ENCODE assay signal across 10 mouse cellular contexts in the genomic region with DNA sequence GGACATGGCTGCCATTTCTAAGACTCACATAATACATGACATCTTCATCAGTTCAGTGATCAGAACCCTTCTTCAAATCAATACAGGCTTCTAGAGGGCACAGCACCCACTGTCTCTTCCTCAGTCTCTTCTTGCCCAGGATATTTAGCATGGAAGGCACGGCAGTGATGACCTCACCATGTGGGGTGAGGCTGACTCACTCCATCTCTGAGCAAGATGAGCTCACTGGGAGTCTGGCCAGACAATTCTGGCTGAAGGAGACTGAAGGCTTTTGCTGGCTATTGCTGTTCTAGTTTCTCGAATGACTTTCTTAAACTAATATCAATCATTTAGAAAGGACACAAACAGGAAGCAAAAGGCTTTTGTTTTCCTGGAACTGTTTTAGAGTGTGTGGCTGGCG.
DNase-seq lines count a peak whose midpoint lies in the region; ATAC-seq and TF ChIP-seq lines count a peak whose summit lies in the region.
"Had no signal": no experiment of that assay in that cellular context is flagged by ENCODE, and none has a peak within 500 bp of the region (broad histone marks: within the 10 kb centered on the region; RNA-seq: fewer than 3 reads in every experiment).

No protein-coding gene starts in this region.

- no peak for TF ChIP-seq CTCF in midbrain, postnatal 0 days (IDR thresholded peaks at IDR 0.05)

- no peaks in the 10 kb centered on the region for H3K27me3 ChIP-seq in heart, embryonic 12.5 days (replicated peaks)
- H3K27me3 ChIP-seq in midbrain, postnatal 0 days (ENCODE audit: insufficient read depth, low read length): no peaks in the 10 kb centered on the region

- H3K36me3 ChIP-seq in heart, embryonic 12.5 days: no peaks in the 10 kb centered on the region
- H3K36me3 ChIP-seq in midbrain, postnatal 0 days (ENCODE audit: insufficient read depth, low read length): no peaks in the 10 kb centered on the region

- H3K4me3 ChIP-seq in heart, embryonic 12.5 days: no peak overlapping the region
- no peak overlapping the region for H3K4me3 ChIP-seq in midbrain, postnatal 0 days (ENCODE audit: low read depth, low read length)

- intact Hi-C loops in heart, postnatal 36 days (cut with DNase I): no loop called here

- no peaks in the 10 kb centered on the region for H3K4me1 ChIP-seq in heart, embryonic 12.5 days (replicated peaks)
- peaks cover 3% of the 10 kb centered on the region; the same call in 1 of the 2 replicates for H3K4me1 ChIP-seq in midbrain, postnatal 0 days (ENCODE audit: insufficient read depth, low read length)

- no peak overlapping the region for H3K27ac ChIP-seq in heart, embryonic 12.5 days (ENCODE audit: poor library complexity, severe bottlenecking)
- no peak overlapping the region for H3K27ac ChIP-seq in midbrain, postnatal 0 days (ENCODE audit: low read depth, low read length)

- H3K4me2 ChIP-seq in heart, embryonic 12.5 days: no peak overlapping the region
- no peak overlapping the region for H3K4me2 ChIP-seq in midbrain, postnatal 0 days (ENCODE audit: low read depth, low read length, poor library complexity, severe bottlenecking)

- H3K9ac ChIP-seq in heart, embryonic 12.5 days: no peak overlapping the region
- no peak overlapping the region for H3K9ac ChIP-seq in midbrain, postnatal 0 days (replicated peaks; ENCODE audit: low read length, poor library complexity, severe bottlenecking)

- DNase-seq in heart, adult 18-20 months: peak; percentile 25 to 33
- peak; percentile 8 for DNase-seq in 416B (ENCODE audit: low read depth)
- peak; percentile 46 for DNase-seq in cerebellum, adult 11-12 months
- DNase-seq in heart, postnatal 36 days: peak; percentile 15 to 24
- DNase-seq in kidney, postnatal 14 days: no peak
- DNase-seq in midbrain, postnatal 0 days (ENCODE audit: low spot score): no peak
- DNase-seq in yolk sac, embryonic 10.5 days (ENCODE audit: low spot score): no peak
- DNase-seq: kidney, postnatal 25 days had no signal

- 46% methylated on average over 3 of the region's 3 CpGs for WGBS in heart, embryonic 12.5 days
- WGBS in midbrain, postnatal 0 days: 76% methylated on average over 3 of the region's 3 CpGs

- H3K9me3 ChIP-seq in heart, embryonic 12.5 days (replicated peaks): no peaks in the 10 kb centered on the region
- no peaks in the 10 kb centered on the region for H3K9me3 ChIP-seq in midbrain, postnatal 0 days (ENCODE audit: low read length)

- no peak for ATAC-seq in heart, embryonic 12.5 days (ENCODE audit: insufficient number of reproducible peaks, low FRiP score)
- no peak for ATAC-seq in midbrain, postnatal 0 days (ENCODE audit: low FRiP score)
- ATAC-seq: midbrain, embryonic 16.5 days had no signal

Comparison
In these comparisons a context has a peak if more than half of its experiments do, and no peak if none do; other contexts are left out.
1. DNase-seq: peak in heart, adult 18-20 months (2 of 2), 416B (single experiment), cerebellum, adult 11-12 months (single experiment) and heart, postnatal 36 days (2 of 2); none in kidney, postnatal 14 days (single experiment), midbrain, postnatal 0 days (single experiment) and yolk sac, embryonic 10.5 days (single experiment).